Mouse (Mus musculus): ENCODE measurements around the gene Gm10447. TPM values are rescaled to one million over a fixed set of nuclear protein-coding genes. Genes with fewer than 3 reads are reported as not detected.

Gene Gm10447
- 0.07 and 0.21 TPM in 2 replicates for polyA plus RNA-seq (2012; rRNA removed)

GRCm38 (mm10) chr11:53456474-53457371 lies at the start of gene Gm10447, which contains the start of gene Shroom1:
Gm10447 (minus strand) TSS chr11:53457110.
Shroom1 (plus strand) TSS chr11:53457205.

GRCm38 (mm10) chr11:53479783-53480301 lies 22.9 kb upstream of the Gm10447 start, which contains the start of the genes Gm9945 and Sowaha:
Gm9945 (plus strand) TSS chr11:53480166.
Sowaha (minus strand) TSS chr11:53480274.

GRCm38 (mm10) chr11:53469968-53470695 lies 13.2 kb upstream of the Gm10447 start, which contains the start of gene Gm9837:
Gm9837 (minus strand) TSS chr11:53470479.

GRCm38 (mm10) chr11:53430670-53431346 lies 26.1 kb downstream of the Gm10447 start, which contains the start of the genes Uqcrq and Gdf9:
Uqcrq (minus strand) TSS chr11:53430831.
Gdf9 (plus strand) TSS chr11:53431023.

GRCm38 (mm10) chr11:53423036-53423435 lies 33.9 kb downstream of the Gm10447 start, which contains the start of gene Leap2:
Leap2 (minus strand) TSS chr11:53423170.

Other genes starting within 250 kb of the Gm10447 start
- gene Hspa4, start 156.7 kb downstream of the Gm10447 start, polyA plus RNA-seq (2012; rRNA removed), result 121 and 173 TPM in 2 replicates
- 15.5 and 16.6 TPM in 2 replicates for gene Zcchc10, start 132.4 kb downstream of the Gm10447 start, polyA plus RNA-seq (2012; rRNA removed)
- gene Aff4, start 106.3 kb downstream of the Gm10447 start, polyA plus RNA-seq (2012; rRNA removed), result 33.8 and 49.5 TPM in 2 replicates
- gene Leap2, start 33.9 kb downstream of the Gm10447 start, polyA plus RNA-seq (2012; rRNA removed), result 0.79 TPM in 1 of 2 replicates, not detected in the other
- 236 and 255 TPM in 2 replicates for gene Uqcrq, start 26.3 kb downstream of the Gm10447 start, polyA plus RNA-seq (2012; rRNA removed)
- gene Gdf9, start 26.1 kb downstream of the Gm10447 start, polyA plus RNA-seq (2012; rRNA removed), result 0.95 and 1.2 TPM in 2 replicates
- 2.3 and 2.8 TPM in 2 replicates for gene Shroom1, start 95 bp upstream of the Gm10447 start, polyA plus RNA-seq (2012; rRNA removed)
- not detected in 2 replicates for gene Gm9837, start 13.4 kb upstream of the Gm10447 start, polyA plus RNA-seq (2012; rRNA removed)
- gene Gm9945, start 23.1 kb upstream of the Gm10447 start, polyA plus RNA-seq (2012; rRNA removed), result not detected in 2 replicates
- 0.23 and 0.27 TPM in 2 replicates for gene Sowaha, start 23.2 kb upstream of the Gm10447 start, polyA plus RNA-seq (2012; rRNA removed)
- 28.8 and 40.5 TPM in 2 replicates for gene Sept8, start 62.1 kb upstream of the Gm10447 start, polyA plus RNA-seq (2012; rRNA removed)
- 50.8 and 69.4 TPM in 2 replicates for gene Kif3a, start 110.3 kb upstream of the Gm10447 start, polyA plus RNA-seq (2012; rRNA removed)
- 0.11 TPM in 1 of 2 replicates, not detected in the other for gene Il4, start 161.6 kb upstream of the Gm10447 start, polyA plus RNA-seq (2012; rRNA removed)
- not detected in 2 replicates for gene Il13, start 177.6 kb upstream of the Gm10447 start, polyA plus RNA-seq (2012; rRNA removed)

Data from central nervous system, embryonic 11.5 days (tissue).